Mouse (Mus musculus) left cerebral cortex, adult 2 months (tissue): ENCODE results near the gene Nsun2. TPM values are rescaled to one million over a fixed set of nuclear protein-coding genes. Genes with fewer than 3 reads are reported as not detected.
"Not testable (repeated sequence)": the region's sequence is repeated elsewhere in the genome, so short reads cannot be mapped to it uniquely, and the experiment has no call there.

Source experiments
- DNase-seq, 2 experiments: peaks; one replicate each; pipeline ENCODE4 v3.0.0; 2021 to 2022; ENCODE audit warnings: low spot score in 2 of 2, mixed read lengths in 1 of 2; ENCODE audit errors: extremely low spot score in 1 of 2
- H3K27ac ChIP-seq: fragments of 200-600 bp; 2 replicates; pipeline ENCODE4 v1.8.1; 2022
- H3K4me3 ChIP-seq: fragments of 200-600 bp; 2 replicates; pipeline ENCODE4 v1.8.1; 2022
- CTCF ChIP-seq: fragments of 200-600 bp; IDR thresholded peaks from 2 replicates; pipeline ENCODE4 v1.8.1; 2022; ENCODE audit warnings: antibody characterized with exemption, mild to moderate bottlenecking, moderate library complexity
- intact Hi-C: fragments of 180-260 bp; cut with DNase I; formaldehyde crosslinking; loops from one replicate; pipeline ENCODE4 v1.15.1; 2025
- total RNA-seq, 2 experiments: library from RNA; stranded (reverse); gene quantifications; 2 replicates each; pipeline ENCODE4 v1.2.3; 2021

Gene Nsun2
- total RNA-seq, 2 experiments from 2014 or later: 83.2 to 93.0 TPM

DNA sequence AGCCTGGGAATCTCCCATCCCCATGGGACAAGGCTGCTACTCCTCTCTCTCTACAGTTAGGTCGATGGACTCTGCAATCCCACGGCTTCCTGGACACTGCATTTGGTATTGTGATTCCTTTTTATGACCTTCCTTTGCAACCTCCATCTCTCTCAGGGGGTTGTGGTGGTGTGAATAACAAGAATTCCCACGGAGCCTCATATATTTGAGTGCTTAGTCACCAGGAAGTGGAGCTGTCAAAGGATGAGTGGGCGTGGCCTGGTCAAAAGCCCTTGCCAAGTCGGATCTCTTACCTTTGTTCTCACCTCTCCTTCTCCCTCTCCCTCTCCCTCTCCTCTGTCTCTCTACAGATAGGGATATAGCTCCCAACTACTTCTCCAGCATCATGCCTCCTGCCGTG, 52.3 kb downstream of the Nsun2 start:
- Histone ChIP-seq H3K27ac (no peak overlapping the region), H3K4me3 (no peak overlapping the region)
- no peak for DNase-seq
- intact Hi-C loops: no loop called here
- TF ChIP-seq CTCF: no peak

DNA sequence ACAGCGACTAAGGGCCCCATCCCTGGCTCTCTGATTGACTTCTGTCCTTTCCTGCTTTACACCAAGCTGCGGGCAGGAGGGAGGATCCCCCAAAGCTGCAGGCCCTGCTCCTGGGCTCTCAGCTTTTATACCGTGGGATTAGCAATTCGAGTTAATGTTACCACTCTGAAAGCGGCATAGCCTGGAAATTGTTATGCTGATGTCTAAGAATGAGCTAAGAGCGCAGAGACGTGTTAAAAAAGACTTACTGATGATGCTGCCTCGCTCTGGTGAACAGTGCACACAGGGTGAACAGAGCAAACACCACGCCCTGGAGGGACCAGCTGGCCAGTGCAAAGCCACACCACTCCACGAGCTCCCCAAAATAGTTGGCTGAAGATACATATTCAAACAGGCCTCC, 52.8 kb downstream of the Nsun2 start:
- no peak for TF ChIP-seq CTCF
- DNase-seq: no peak
- H3K4me3 ChIP-seq: no peak overlapping the region
- H3K27ac ChIP-seq: no peak overlapping the region
- intact Hi-C loops: no loop called here

DNA sequence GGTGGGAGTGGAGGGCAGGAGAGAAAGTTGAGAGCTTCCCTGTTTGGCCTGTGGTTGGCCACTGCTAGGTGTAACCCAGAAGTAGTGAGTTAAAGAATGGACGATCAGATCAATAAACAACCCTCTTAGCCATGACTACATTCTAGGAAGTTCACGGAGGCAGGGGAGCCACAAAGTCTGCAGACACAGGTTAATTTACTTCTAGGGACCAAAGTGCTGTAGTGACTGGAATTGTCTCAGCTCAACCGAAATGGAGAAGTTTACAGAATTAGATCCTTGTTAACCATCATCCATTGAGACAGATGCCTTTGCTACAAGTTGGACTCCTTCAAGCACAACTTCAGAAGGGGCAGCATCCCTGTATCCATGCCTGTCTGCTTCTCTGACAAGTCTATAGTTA, 54.3 kb downstream of the Nsun2 start:
- no peak for TF ChIP-seq CTCF
- DNase-seq: no peak
- intact Hi-C loops: no loop called here

DNA sequence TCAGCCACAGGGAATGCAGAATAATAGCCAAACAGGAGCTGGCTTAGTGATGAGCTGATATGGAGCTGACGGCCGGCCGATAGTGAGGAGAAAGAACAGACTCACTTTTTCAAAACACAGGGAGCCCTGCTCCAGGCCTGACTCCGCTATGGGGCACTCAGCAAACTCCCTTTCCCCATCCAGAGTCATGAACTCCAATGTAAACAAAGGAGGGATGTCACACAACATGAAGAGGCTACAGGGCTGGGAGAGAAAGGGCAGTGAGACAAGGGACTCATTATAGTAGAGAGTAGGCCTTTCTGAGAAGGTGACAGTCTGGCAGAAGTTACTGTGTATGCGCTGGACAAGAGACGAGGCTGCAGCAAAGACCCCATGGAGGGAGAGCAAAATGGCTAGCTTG, 54.7 kb downstream of the Nsun2 start:
- H3K4me3 ChIP-seq: no peak overlapping the region
- H3K27ac ChIP-seq: no peak overlapping the region
- DNase-seq: no peak
- intact Hi-C loops: no loop called here
- TF ChIP-seq CTCF: no peak

More for the DNA sequence above, 54.3 kb downstream of the Nsun2 start:
- Histone ChIP-seq H3K27ac (no peak overlapping the region), H3K4me3 (no peak overlapping the region)

DNA sequence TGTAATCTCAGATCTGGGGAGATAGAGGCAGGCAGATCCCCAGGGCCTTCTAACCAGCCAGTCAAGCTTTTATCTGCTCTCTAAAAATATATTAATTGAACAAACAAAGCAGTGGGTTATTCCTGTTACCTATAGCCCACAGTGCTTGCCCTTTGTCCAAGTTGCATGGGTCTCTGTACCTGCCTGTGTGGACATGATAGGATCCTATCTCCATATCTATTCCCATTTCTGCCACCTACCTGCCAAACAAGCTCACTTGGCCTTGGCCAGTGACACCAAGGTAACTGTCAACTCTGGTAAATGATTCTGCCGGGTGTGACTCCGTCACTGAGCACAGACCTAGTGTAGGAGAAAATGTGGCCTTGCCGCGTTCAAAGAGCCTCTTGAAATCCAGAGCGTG, 57.8 kb downstream of the Nsun2 start:
- intact Hi-C loops: no loop called here
- Histone ChIP-seq H3K27ac (no peak overlapping the region), H3K4me3 (no peak overlapping the region)
- no peak for TF ChIP-seq CTCF
- DNase-seq: no peak

DNA sequence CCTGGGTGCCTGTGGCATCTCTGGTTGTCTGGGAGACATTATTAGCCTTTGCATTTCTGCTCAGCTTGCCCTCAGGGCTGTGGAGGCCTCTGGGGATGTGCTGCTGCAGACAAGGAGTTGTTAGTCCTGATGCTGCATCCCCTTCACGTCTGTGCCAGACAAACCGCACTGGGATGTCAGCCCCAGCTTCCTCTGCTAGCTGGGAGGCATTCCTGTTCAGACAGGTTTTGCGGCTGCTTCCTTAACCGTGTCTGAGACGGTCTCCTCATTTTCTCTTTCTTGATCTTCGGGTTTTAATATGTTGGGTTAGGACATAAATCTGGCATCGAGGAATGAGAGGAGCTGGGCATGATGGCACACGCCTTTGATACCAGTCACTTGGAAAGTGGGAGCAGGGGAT, 58.7 kb downstream of the Nsun2 start:
- no peak for DNase-seq
- TF ChIP-seq CTCF: no peak
- no peak overlapping the region for H3K27ac ChIP-seq
- intact Hi-C loops: no loop called here
- no peak overlapping the region for H3K4me3 ChIP-seq

DNA sequence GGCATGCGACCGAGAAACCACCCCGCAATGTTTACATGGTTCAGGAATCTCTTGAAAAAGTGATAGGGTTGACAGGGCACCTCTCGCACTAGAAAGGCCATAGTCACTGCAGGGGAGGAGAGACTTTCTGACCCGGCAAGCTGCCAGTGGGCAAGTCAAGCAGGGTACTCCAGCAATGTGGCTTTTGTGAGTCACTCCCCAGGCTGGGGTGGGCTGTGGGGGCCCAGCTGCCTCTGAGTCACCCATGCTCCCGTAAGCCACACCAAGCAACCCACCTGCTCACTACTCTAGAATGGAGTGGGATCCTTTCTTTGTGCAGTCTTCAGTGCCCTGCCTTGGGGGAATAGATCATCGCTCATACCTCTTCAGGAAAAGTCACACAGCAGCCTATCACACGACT, 59.9 kb downstream of the Nsun2 start:
- no peak for DNase-seq
- intact Hi-C loops: no loop called here
- no peak for TF ChIP-seq CTCF
- Histone ChIP-seq H3K4me3 (no peak overlapping the region), H3K27ac (no peak overlapping the region)

DNA sequence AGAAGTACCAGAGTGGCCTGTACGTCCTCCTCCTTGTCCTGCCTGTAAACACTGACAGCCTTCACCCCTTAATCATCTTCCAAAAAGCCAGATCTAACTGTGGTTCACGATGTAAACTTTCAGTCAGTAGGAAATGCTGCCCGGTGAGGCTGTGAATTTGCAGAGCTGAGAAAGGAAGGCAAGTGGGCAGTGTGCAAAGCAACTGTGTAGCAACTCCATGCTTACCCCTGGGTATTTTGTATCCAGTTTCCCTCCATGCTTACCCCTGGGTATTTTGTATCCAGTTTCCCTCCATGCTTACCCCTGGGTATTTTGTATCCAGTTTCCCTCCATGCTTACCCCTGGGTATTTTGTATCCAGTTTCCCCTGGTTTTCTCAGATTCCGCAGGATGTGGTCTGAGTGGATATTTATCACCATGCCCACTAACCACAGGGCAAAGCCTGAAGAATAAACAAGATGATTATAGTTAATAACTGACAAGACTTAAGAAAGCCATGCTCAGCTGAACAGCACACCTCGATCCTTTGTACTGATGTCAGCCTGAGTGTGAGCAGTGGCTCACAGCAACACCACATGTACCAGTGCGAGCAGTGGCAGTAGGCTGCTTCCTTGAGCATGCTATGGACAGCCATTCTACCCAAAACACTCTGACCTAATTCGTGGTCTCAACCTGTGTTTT, 61.2 kb downstream of the Nsun2 start:
- no peak for TF ChIP-seq CTCF
- intact Hi-C loops: no loop called here

DNA sequence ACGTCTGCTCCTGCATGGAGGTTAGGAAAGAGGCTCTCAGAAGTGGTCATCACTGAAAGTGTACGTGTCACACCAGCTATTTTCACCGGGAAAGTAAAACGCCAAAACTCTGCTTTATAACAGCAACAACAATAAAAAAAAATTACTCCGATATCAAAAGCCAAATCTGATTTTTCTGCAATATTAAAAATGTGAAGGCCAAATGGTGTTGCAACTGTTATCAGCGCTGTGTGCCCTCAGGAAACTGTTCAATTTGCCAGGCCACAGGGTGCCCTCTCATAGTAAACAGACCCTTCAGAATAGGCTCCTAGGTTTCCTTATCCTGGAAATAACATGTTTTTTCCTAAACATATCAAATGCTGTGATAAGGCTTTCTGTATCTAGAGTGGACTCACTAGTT, 62.4 kb downstream of the Nsun2 start:
- H3K27ac ChIP-seq: no peak overlapping the region
- no peak for DNase-seq
- H3K4me3 ChIP-seq: no peak overlapping the region
- intact Hi-C loops: no loop called here
- TF ChIP-seq CTCF: no peak

More for the DNA sequence above, 61.2 kb downstream of the Nsun2 start:
- H3K4me3 ChIP-seq: no peak overlapping the region
- no peak overlapping the region for H3K27ac ChIP-seq
- DNase-seq: no peak

DNA sequence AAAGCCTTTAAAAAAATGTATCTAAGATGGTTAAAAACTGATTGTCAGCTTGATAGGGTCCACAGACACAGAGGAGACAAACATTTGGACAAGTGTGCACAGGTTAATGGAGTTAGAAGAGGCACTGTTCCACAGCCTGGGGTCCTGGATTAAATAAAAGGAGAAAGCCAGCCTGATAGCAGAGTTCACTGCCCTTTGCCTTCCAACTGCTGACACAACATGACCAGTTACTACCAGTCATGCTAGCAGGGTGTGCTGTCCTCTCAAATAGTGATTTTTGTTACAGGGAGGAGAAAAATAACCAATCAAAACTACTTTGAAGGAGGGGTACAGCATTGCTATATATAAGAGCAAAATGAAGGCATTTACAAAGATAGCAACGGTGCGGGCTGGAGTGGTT, 63.0 kb downstream of the Nsun2 start:
- TF ChIP-seq CTCF: no peak
- H3K27ac ChIP-seq: no peak overlapping the region
- intact Hi-C loops: no loop called here
- H3K4me3 ChIP-seq: no peak overlapping the region
- no peak for DNase-seq

DNA sequence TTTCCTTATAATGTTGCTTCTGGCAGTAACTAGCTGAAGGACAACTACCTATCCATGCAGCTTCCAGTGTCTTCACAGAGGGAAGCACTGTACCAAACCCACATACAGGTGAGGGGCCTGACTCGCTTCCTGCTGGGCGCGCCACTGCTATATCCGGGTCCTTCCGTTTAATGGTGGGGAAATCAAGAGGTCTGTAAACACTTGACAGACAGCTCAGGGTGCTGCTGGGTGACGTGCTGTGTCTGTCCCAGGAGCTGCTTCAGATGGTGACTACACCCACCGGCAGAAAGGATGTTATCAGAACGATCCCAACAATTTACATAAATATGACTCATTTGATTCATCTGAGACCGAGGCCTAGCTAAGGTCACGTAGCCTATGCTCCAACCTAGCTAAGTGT, 65.3 kb downstream of the Nsun2 start:
- no peak overlapping the region for H3K4me3 ChIP-seq
- TF ChIP-seq CTCF: no peak
- DNase-seq: no peak
- intact Hi-C loops: no loop called here
- no peak overlapping the region for H3K27ac ChIP-seq

DNA sequence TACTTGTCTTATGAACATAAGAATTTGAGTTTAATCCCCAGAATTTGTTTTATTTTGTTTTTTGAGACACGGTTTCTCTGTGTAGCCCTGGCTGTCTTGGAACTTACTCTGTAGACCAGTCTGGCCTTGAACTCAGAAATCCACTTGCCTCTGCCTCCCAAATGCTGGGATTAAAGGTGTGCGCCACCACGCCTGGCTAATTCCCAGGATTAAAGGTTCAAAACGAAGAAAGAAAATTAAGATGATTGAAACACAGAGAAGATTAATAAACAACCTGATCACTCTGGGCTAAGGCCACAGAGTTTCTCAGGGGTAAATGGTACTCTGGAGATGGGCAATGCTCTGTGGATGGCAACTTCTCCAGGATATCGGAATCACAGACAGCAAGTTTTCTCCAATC, 67.3 kb downstream of the Nsun2 start:
- intact Hi-C loops: loop anchor here (10.0 kb wide), 1 partner anchor 1006 kb away; the partner anchor contains the start of gene 1700001L19Rik
- H3K4me3 ChIP-seq, DNase-seq, H3K27ac ChIP-seq: not testable (repeated sequence)

DNA sequence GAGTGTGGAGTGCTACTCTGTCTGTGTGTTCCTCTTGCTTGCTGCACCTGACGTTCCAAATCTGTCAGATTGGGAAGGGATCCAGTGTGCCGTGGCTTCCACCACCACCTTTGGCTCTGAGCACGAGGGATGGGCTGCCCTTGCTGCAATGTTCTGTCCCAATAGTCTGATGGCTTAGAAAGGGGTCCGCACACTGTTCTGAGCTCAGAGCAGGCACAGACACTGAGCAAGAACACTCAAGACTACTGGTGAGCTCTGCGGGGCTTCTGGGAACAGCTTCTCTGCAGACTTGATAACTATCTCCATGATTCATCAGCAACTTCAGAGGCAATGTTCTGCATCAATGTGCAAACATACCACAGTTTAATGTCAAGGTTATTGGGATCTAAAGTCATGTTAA, 67.8 kb downstream of the Nsun2 start:
- TF ChIP-seq CTCF: no peak
- H3K27ac ChIP-seq: no peak overlapping the region
- no peak for DNase-seq
- intact Hi-C loops: loop anchor here (10.0 kb wide), 1 partner anchor 1007 kb away; the partner anchor contains the start of gene 1700001L19Rik
- H3K4me3 ChIP-seq: no peak overlapping the region
